Mouse (Mus musculus): Measurements from ENCODE around the gene Zbtb43. TPM values are rescaled to one million over a fixed set of nuclear protein-coding genes. Genes with fewer than 3 reads are reported as not detected.
A peak's percentile ranks its signal among the peaks of the same experiment; 100 is the strongest.

The Zbtb43 gene
- total and polyA plus RNA-seq, 2 experiments from 2014 or later: 21.2 to 39.6 TPM

- H3K9ac ChIP-seq (replicated peaks; ENCODE audit: low read length, poor library complexity, severe bottlenecking): peak within 1 kb of the TSS; percentile 93
- H3K9me3 ChIP-seq (ENCODE audit: low read length): no peaks in the 10 kb centered on the region
- H3K4me2 ChIP-seq (ENCODE audit: low read depth, low read length, poor library complexity, severe bottlenecking): peak within 1 kb of the TSS; percentile 92
- H3K27ac ChIP-seq (ENCODE audit: low read depth, low read length): peak within 1 kb of the TSS; percentile 62
- peak; percentile 82 for TF ChIP-seq CTCF (IDR thresholded peaks at IDR 0.05)
- ATAC-seq (ENCODE audit: low FRiP score) (peak; percentile 64), DNase-seq (ENCODE audit: low spot score) (peak; percentile 65)
- no peaks in the 10 kb centered on the region for H3K27me3 ChIP-seq (ENCODE audit: insufficient read depth, low read length)
- WGBS: 1% methylated on average over 49 of the region's 102 CpGs
- peaks cover 10% of the 10 kb centered on the region; the same call in 1 of the 2 replicates for H3K36me3 ChIP-seq (ENCODE audit: insufficient read depth, low read length)
- peak within 1 kb of the TSS; percentile 96 for H3K4me3 ChIP-seq (ENCODE audit: low read depth, low read length)
- peaks cover 19% of the 10 kb centered on the region; the same call in 1 of the 2 replicates for H3K4me1 ChIP-seq (ENCODE audit: insufficient read depth, low read length)
Measured at GRCm38 (mm10) chr2:33430771-33431699, 37.3 kb downstream of the Zbtb43 start, which contains the start of gene Zbtb34. TSS of gene Zbtb34 (minus strand) at chr2:33431324.

- H3K4me3 ChIP-seq (ENCODE audit: low read depth, low read length): peak overlapping the region; percentile 96
- H3K9ac ChIP-seq (replicated peaks; ENCODE audit: low read length, poor library complexity, severe bottlenecking): peak overlapping the region; percentile 93
- no peaks in the 10 kb centered on the region for H3K27me3 ChIP-seq (ENCODE audit: insufficient read depth, low read length)
- 9% methylated on average over 13 of the region's 13 CpGs for WGBS
- H3K4me2 ChIP-seq (ENCODE audit: low read depth, low read length, poor library complexity, severe bottlenecking): peak overlapping the region; percentile 92
- H3K36me3 ChIP-seq (ENCODE audit: insufficient read depth, low read length): peaks cover 10% of the 10 kb centered on the region; the same call in 1 of the 2 replicates
- H3K9me3 ChIP-seq (ENCODE audit: low read length): no peaks in the 10 kb centered on the region
- H3K4me1 ChIP-seq (ENCODE audit: insufficient read depth, low read length): peaks cover 15% of the 10 kb centered on the region; the same call in 1 of the 2 replicates
- ATAC-seq (ENCODE audit: low FRiP score) (no peak), DNase-seq (ENCODE audit: low spot score) (no peak)
- peak overlapping the region; percentile 62; the same call in 1 of the 2 replicates for H3K27ac ChIP-seq (ENCODE audit: low read depth, low read length)
- no peak for TF ChIP-seq CTCF (IDR thresholded peaks at IDR 0.05)
Measured at GRCm38 (mm10) chr2:33430081-33430770, 38.1 kb downstream of the Zbtb43 start.

DNA sequence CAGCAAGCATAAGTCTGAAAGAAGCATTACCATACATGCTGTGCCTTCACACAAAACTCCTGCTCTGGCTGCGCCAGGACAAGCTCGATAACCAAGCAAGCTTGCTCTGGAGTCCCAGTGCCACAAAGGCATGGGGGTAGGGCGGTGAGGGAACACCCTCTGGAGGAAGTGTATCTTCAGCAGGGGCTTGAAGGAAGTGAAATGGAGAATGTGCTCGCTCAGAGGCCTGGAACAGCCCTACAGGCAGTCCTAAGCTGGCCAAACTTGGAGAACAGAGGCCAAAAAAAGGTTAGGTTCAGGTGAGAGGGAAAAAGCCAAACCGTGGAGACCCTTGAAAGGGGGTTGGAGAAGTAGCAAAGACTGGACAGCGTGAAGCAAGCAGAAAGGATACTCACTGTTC, 39.0 kb downstream of the Zbtb43 start:
- peaks cover 10% of the 10 kb centered on the region; the same call in 1 of the 2 replicates for H3K36me3 ChIP-seq (ENCODE audit: insufficient read depth, low read length)
- no peaks in the 10 kb centered on the region for H3K27me3 ChIP-seq (ENCODE audit: insufficient read depth, low read length)
- DNase-seq (ENCODE audit: low spot score): no peak
- peaks cover 13% of the 10 kb centered on the region; the same call in 1 of the 2 replicates for H3K4me1 ChIP-seq (ENCODE audit: insufficient read depth, low read length)
- H3K4me3 ChIP-seq (ENCODE audit: low read depth, low read length): no peak overlapping the region
- peak overlapping the region; percentile 92 for H3K4me2 ChIP-seq (ENCODE audit: low read depth, low read length, poor library complexity, severe bottlenecking)
- H3K9me3 ChIP-seq (ENCODE audit: low read length): no peaks in the 10 kb centered on the region
- 44% methylated on average over 6 of the region's 6 CpGs for WGBS
- peak overlapping the region; percentile 43; the same call in 1 of the 2 replicates for H3K27ac ChIP-seq (ENCODE audit: low read depth, low read length)
- no peak for TF ChIP-seq CTCF (IDR thresholded peaks at IDR 0.05)
- no peak overlapping the region for H3K9ac ChIP-seq (replicated peaks; ENCODE audit: low read length, poor library complexity, severe bottlenecking)
- ATAC-seq (ENCODE audit: low FRiP score): no peak

DNA sequence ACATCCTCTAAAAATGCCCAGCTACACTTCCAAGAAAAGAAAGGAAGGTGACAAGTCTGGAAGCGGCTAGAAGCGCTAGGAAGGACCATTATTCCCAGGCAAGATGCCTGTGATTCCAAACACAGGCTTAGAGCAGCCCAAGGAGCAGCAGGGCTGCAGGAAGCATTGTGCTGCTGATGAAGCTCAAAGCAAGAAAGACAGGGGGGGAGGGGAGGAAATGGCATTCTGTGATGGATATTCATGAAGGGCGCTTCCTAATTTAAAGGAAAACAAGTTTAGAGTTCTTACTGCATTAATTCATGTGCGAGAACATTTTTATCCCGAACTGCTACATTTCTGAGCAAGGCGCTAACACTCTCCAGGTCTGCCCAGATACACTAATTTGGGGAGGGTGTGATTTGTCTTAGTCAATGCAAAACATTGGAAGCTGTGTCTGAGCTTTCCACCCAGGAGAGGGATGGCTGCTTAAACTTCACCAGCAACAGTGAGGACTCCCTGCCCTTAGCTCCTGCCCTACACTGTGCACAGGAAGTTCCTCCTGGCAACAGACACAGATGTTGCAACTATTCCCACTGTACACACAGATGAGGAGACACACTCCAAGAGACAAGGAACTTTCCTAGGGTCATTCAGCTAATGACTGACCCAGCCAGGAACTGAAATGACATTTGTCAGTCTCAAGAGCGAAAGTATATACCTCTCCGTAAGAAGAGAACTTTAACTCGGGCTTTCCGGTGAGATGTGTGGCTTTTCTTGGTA, 41.5 kb downstream of the Zbtb43 start:
- Histone ChIP-seq H3K4me2 (ENCODE audit: low read depth, low read length, poor library complexity, severe bottlenecking) (no peak overlapping the region), H3K9ac (replicated peaks; ENCODE audit: low read length, poor library complexity, severe bottlenecking) (no peak overlapping the region), H3K4me1 (ENCODE audit: insufficient read depth, low read length) (peaks cover 13% of the 10 kb centered on the region; the same call in 1 of the 2 replicates), H3K4me3 (ENCODE audit: low read depth, low read length) (no peak overlapping the region), H3K27ac (ENCODE audit: low read depth, low read length) (no peak overlapping the region), H3K27me3 (ENCODE audit: insufficient read depth, low read length) (no peaks in the 10 kb centered on the region), H3K9me3 (ENCODE audit: low read length) (no peaks in the 10 kb centered on the region), H3K36me3 (ENCODE audit: insufficient read depth, low read length) (peaks cover 19% of the 10 kb centered on the region)
- no peak for DNase-seq (ENCODE audit: low spot score)
- ATAC-seq (ENCODE audit: low FRiP score): no peak
- WGBS: 65% methylated on average over 10 of the region's 10 CpGs
- no peak for TF ChIP-seq CTCF (IDR thresholded peaks at IDR 0.05)

DNA sequence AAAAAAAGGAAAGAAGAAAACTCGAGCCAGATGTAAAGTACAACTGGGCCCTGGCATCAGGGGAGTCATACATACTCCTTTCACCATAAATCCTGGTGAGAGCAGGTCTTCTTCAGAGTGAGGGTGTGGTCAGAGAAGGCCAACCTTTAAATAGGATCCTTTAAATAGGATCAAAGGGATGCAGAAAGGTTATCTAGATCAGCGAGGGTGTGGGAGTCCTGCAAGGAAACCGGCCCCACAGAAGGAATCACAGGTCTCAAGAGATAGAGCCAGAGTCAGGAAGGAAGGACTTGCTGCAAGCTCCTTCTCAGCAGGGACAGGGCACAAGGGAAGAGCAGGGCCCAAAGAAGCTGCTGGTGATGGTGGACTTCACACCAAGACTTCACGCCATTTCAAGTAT, 50.9 kb downstream of the Zbtb43 start:
- Histone ChIP-seq H3K27ac (ENCODE audit: low read depth, low read length) (no peak overlapping the region), H3K36me3 (ENCODE audit: insufficient read depth, low read length) (peaks cover 8% of the 10 kb centered on the region), H3K27me3 (ENCODE audit: insufficient read depth, low read length) (no peaks in the 10 kb centered on the region), H3K9ac (replicated peaks; ENCODE audit: low read length, poor library complexity, severe bottlenecking) (no peak overlapping the region), H3K9me3 (ENCODE audit: low read length) (no peaks in the 10 kb centered on the region), H3K4me1 (ENCODE audit: insufficient read depth, low read length) (no peaks in the 10 kb centered on the region), H3K4me2 (ENCODE audit: low read depth, low read length, poor library complexity, severe bottlenecking) (no peak overlapping the region), H3K4me3 (ENCODE audit: low read depth, low read length) (no peak overlapping the region)
- no peak for ATAC-seq (ENCODE audit: low FRiP score)
- WGBS: 86% methylated on average over 4 of the region's 4 CpGs
- no peak for TF ChIP-seq CTCF (IDR thresholded peaks at IDR 0.05)
- DNase-seq (ENCODE audit: low spot score): no peak

Measured in midbrain, postnatal 0 days (tissue).